Mouse (Mus musculus): ENCODE data around the gene Rwdd2b.

DNA sequence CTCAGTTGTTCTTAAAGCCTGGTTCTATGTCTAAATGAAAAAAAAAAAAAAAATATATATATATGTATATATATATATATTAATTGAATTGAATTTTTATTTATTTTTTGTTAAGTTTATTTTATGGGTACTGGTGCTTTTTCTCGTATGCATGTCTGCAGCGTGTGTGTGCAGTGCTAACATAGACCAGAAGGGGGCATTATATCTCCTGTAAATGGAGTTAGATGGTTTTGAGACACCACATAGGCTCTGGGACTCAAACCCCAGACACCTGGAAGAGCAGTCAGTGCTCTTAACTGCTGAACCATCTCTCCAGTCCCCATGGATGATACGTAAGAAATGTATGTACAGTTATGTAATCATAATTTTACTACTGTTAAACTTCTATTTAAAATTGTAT lies 18.4 kb upstream of the Rwdd2b start:
- TF ChIP-seq GATA1 (IDR thresholded peaks at IDR 0.05; ENCODE audit: low read length) = no peak
- no peak for TF ChIP-seq TAL1 (IDR thresholded peaks at IDR 0.05; ENCODE audit: low read length)
